Mouse (Mus musculus) forebrain, embryonic 14.5 days (tissue): ENCODE data around the gene Pgm1. TPM values are rescaled to one million over a fixed set of nuclear protein-coding genes. Genes with fewer than 3 reads are reported as not detected.
A peak's percentile ranks its signal among the peaks of the same experiment; 100 is the strongest.

Source experiments
- ATAC-seq: fragments of 200-750 bp; cut with Nextera tagmentation; 2 replicates; pipeline ENCODE4 v1.8.0; 2017; ENCODE audit warnings: mild to moderate bottlenecking, moderate library complexity
- DNase-seq: peaks from one replicate; pipeline ENCODE4 v3.0.0-alpha.2; 2015; ENCODE audit warnings: low spot score
- H3K27ac ChIP-seq: fragments of 300-500 bp; sonication (generic); 2 replicates; pipeline ENCODE4 v1.5.1; 2014; ENCODE audit warnings: low read depth, mild to moderate bottlenecking, control low read depth, low read length, moderate library complexity
- H3K27me3 ChIP-seq: fragments of 300-500 bp; sonication (generic); replicated peaks from 2 replicates; pipeline ENCODE4 v1.6.1; 2014; ENCODE audit warnings: low read length, control low read depth, mixed read lengths; ENCODE audit not compliant: control insufficient read depth, insufficient read depth
- H3K36me3 ChIP-seq: fragments of 300-500 bp; sonication (generic); 2 replicates; pipeline ENCODE4 v1.6.1; 2014; ENCODE audit warnings: low read length, control low read depth; ENCODE audit not compliant: control insufficient read depth, insufficient read depth
- H3K4me1 ChIP-seq: fragments of 300-500 bp; sonication (generic); 2 replicates; pipeline ENCODE4 v1.6.1; 2014; ENCODE audit warnings: antibody characterized with exemption, low read length, control low read depth; ENCODE audit not compliant: control insufficient read depth, insufficient read depth
- H3K4me2 ChIP-seq: fragments of 300-500 bp; sonication (generic); 2 replicates; pipeline ENCODE4 v1.6.1; 2014; ENCODE audit warnings: mild to moderate bottlenecking, control low read depth, low read length
- H3K4me3 ChIP-seq: fragments of 300-500 bp; sonication (generic); 2 replicates; pipeline ENCODE4 v1.5.1; 2014; ENCODE audit warnings: low read depth, low read length, control low read depth
- H3K9ac ChIP-seq: fragments of 300-500 bp; sonication (generic); 2 replicates; pipeline ENCODE4 v1.6.1; 2014; ENCODE audit warnings: mild to moderate bottlenecking, low read length, control low read depth, moderate library complexity
- H3K9me3 ChIP-seq: fragments of 300-500 bp; sonication (generic); replicated peaks from 2 replicates; pipeline ENCODE4 v1.6.1; 2016; ENCODE audit warnings: low read length, control low read depth, mixed read lengths; ENCODE audit not compliant: control insufficient read depth
- WGBS: fragments of 180-500 bp; shearing (Covaris S2); extraction: QIAGEN DNeasy Blood & Tissue Kit; methylation state at CpG from one replicate; pipeline ENCODE4 v1.1.7; 2014; 5-methylcytosine and 5-hydroxymethylcytosine counted together
- polyA plus RNA-seq: library from polyadenylated mRNA; unstranded; fragments of >200 nt; fragmentation: Nextera tagmentation; extraction: Ambion mirVana; gene quantifications from 2 replicates; pipeline ENCODE4 v1.2.1, GENCODE M21; 2014

Pgm1 gene
- polyA plus RNA-seq, 1 experiment from 2014 or later, result 46.2 TPM

DNA sequence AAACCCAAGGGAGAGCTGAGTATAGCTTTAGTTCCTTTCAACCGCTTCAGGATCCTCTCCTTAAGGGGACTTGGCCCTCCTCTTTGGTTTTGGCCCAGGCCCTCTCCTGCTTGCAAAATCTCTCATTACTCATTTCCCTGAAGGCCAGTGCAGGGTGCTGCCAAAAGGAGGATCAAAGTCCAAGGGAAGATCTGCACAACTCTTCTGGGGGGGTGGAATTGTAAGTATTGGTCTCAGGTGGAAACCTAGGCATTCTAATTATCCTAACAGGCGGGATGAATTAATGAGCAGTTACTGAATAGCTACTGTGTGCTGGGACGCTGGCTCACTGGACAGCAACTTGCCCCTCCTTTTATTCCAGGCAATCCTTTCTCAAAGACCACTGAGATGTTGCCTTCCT is 82.3 kb downstream of the Pgm1 start:
- Histone ChIP-seq H3K27ac (no peak overlapping the region), H3K9me3 (no peaks in the 10 kb centered on the region), H3K9ac (no peak overlapping the region), H3K4me3 (no peak overlapping the region), H3K4me1 (no peaks in the 10 kb centered on the region), H3K36me3 (no peaks in the 10 kb centered on the region), H3K4me2 (no peak overlapping the region), H3K27me3 (no peaks in the 10 kb centered on the region)
- no peak for ATAC-seq
- WGBS, result 26% methylated on average over 3 of the region's 3 CpGs
- peak; percentile 45 for DNase-seq

GRCm38 (mm10) chr4:100012361-100013035 is 83.3 kb downstream of the Pgm1 start:
- H3K27me3 ChIP-seq, result no peaks in the 10 kb centered on the region
- H3K9ac ChIP-seq, result no peak overlapping the region
- WGBS, result 83% methylated on average over 8 of the region's 8 CpGs
- no peaks in the 10 kb centered on the region for H3K36me3 ChIP-seq
- H3K9me3 ChIP-seq, result no peaks in the 10 kb centered on the region
- no peak overlapping the region for H3K4me3 ChIP-seq
- H3K4me1 ChIP-seq, result no peaks in the 10 kb centered on the region
- ATAC-seq (no peak), DNase-seq (no peak)
- H3K27ac ChIP-seq, result no peak overlapping the region
- no peak overlapping the region for H3K4me2 ChIP-seq

DNA sequence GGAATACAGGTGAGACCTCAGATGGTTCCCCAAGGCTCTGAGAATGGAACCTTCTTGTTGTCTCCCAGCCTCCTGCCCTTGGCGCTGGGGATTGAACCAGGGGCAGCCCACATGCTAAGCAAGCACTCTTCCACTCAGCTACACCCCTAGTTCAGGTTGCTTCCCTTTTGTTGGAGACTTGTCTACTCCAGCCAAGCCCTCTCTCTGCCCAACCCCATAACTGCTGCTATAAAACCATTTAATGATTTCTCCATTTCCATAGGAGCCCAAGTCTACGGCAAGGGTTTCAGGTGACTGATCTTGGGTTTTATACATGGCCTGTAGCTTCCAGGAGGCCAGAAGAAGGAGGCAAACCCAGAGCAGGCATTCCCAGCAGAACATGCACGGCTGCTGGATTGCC is 98.6 kb downstream of the Pgm1 start:
- no peak overlapping the region for H3K4me2 ChIP-seq
- no peak overlapping the region for H3K4me3 ChIP-seq
- ATAC-seq (no peak), DNase-seq (no peak)
- 74% methylated on average over 3 of the region's 3 CpGs for WGBS
- no peaks in the 10 kb centered on the region for H3K9me3 ChIP-seq
- H3K4me1 ChIP-seq, result no peaks in the 10 kb centered on the region
- no peak overlapping the region for H3K9ac ChIP-seq
- no peaks in the 10 kb centered on the region for H3K36me3 ChIP-seq
- no peaks in the 10 kb centered on the region for H3K27me3 ChIP-seq
- H3K27ac ChIP-seq, result no peak overlapping the region

GRCm38 (mm10) chr4:100028641-100029040 is 99.4 kb downstream of the Pgm1 start:
- Histone ChIP-seq H3K4me2 (no peak overlapping the region), H3K4me3 (no peak overlapping the region), H3K36me3 (no peaks in the 10 kb centered on the region), H3K9ac (no peak overlapping the region), H3K27me3 (no peaks in the 10 kb centered on the region), H3K9me3 (no peaks in the 10 kb centered on the region), H3K27ac (no peak overlapping the region), H3K4me1 (no peaks in the 10 kb centered on the region)
- ATAC-seq (peak; percentile 67; the same call in 1 of the 2 replicates), DNase-seq (peak; percentile 88)
- 20% methylated on average over 3 of the region's 3 CpGs for WGBS

DNA sequence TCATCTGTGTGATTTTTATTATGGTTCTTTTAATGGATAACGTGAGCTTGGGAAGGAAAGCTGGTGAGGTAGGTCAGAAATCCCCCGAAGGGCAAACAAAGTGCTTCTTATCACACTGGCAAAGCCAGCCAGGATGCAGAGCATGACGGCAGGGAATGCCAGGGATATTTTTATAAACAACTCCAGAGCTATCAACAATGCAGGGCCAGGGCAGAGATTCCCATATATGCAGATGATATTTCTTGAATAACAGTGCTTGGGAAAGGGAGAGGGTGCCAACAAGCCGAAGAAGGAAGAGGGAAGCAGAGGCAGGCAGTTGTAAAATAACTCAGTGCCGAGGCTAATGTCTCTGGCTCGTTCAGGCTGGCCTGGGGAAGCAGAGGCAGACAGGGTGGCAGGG is 102.1 kb downstream of the Pgm1 start:
- DNase-seq (no peak), ATAC-seq (no peak)
- H3K4me3 ChIP-seq, result no peak overlapping the region
- H3K27me3 ChIP-seq, result no peaks in the 10 kb centered on the region
- H3K4me1 ChIP-seq, result no peaks in the 10 kb centered on the region
- 72% methylated on average over 6 of the region's 6 CpGs for WGBS
- H3K36me3 ChIP-seq, result no peaks in the 10 kb centered on the region
- H3K9me3 ChIP-seq, result no peaks in the 10 kb centered on the region
- H3K9ac ChIP-seq, result no peak overlapping the region
- no peak overlapping the region for H3K27ac ChIP-seq
- H3K4me2 ChIP-seq, result no peak overlapping the region

GRCm38 (mm10) chr4:100032608-100033007 is 103.4 kb downstream of the Pgm1 start:
- Histone ChIP-seq H3K27ac (no peak overlapping the region), H3K9me3 (no peaks in the 10 kb centered on the region), H3K36me3 (no peaks in the 10 kb centered on the region), H3K9ac (no peak overlapping the region), H3K4me2 (no peak overlapping the region), H3K4me1 (no peaks in the 10 kb centered on the region), H3K27me3 (no peaks in the 10 kb centered on the region), H3K4me3 (no peak overlapping the region)
- 85% methylated on average over 7 of the region's 7 CpGs for WGBS
- ATAC-seq (no peak), DNase-seq (no peak)

- H3K9ac ChIP-seq, result no peak overlapping the region
- ATAC-seq (no peak), DNase-seq (no peak)
- no peaks in the 10 kb centered on the region for H3K4me1 ChIP-seq
- H3K4me2 ChIP-seq, result no peak overlapping the region
- no peaks in the 10 kb centered on the region for H3K36me3 ChIP-seq
- H3K4me3 ChIP-seq, result no peak overlapping the region
- no peak overlapping the region for H3K27ac ChIP-seq
- 89% methylated on average over 4 of the region's 4 CpGs for WGBS
- H3K27me3 ChIP-seq, result no peaks in the 10 kb centered on the region
- no peaks in the 10 kb centered on the region for H3K9me3 ChIP-seq
Observed at GRCm38 (mm10) chr4:100033944-100034343, 104.7 kb downstream of the Pgm1 start.

DNA sequence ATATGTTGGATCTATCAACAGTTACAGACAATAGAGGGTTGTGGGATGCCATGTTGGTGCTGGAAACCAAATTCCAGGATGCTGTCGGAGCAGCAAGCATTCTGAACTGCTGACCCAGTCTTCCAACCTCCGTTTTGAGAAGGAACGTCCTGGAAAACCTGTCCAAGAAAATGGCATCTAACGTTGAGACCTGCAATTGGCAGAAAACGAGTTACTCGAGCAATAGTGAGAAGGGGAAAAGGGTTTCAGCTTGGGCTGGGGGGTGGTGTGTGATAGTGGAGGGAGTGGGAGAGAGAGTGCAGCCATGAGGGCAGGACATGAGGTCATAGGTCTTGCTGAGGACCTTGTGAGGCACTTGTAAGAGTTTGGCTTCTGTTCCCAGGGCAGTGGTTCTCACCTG is 105.8 kb downstream of the Pgm1 start:
- DNase-seq, result no peak
- Histone ChIP-seq H3K27me3 (no peaks in the 10 kb centered on the region), H3K27ac (no peak overlapping the region), H3K9me3 (no peaks in the 10 kb centered on the region), H3K4me3 (no peak overlapping the region), H3K9ac (no peak overlapping the region), H3K4me2 (no peak overlapping the region), H3K4me1 (no peaks in the 10 kb centered on the region), H3K36me3 (no peaks in the 10 kb centered on the region)
- ATAC-seq, result no peak
- WGBS, result 83% methylated on average over 6 of the region's 6 CpGs

GRCm38 (mm10) chr4:100035919-100036554 is 106.8 kb downstream of the Pgm1 start:
- H3K36me3 ChIP-seq, result no peaks in the 10 kb centered on the region
- no peak overlapping the region for H3K27ac ChIP-seq
- DNase-seq (peak; percentile 25), ATAC-seq (no peak)
- no peaks in the 10 kb centered on the region for H3K27me3 ChIP-seq
- H3K4me2 ChIP-seq, result no peak overlapping the region
- no peak overlapping the region for H3K4me3 ChIP-seq
- H3K9me3 ChIP-seq, result no peaks in the 10 kb centered on the region
- H3K9ac ChIP-seq, result no peak overlapping the region
- WGBS, result 37% methylated on average over 16 of the region's 16 CpGs
- H3K4me1 ChIP-seq, result no peaks in the 10 kb centered on the region
